Mouse (Mus musculus): ENCODE results near the gene H2afx.
"Not testable (repeated sequence)": the region's sequence is repeated elsewhere in the genome, so short reads cannot be mapped to it uniquely, and the experiment has no call there.

The H2afx gene

GRCm38 (mm10) chr9:44319105-44319886 is 15.2 kb upstream of the H2afx start:
- peak; percentile 34 to 49 for DNase-seq

- DNase-seq, result peak; percentile 76 to 85
Measured at GRCm38 (mm10) chr9:44319887-44320798, 14.4 kb upstream of the H2afx start, which contains the start of gene C2cd2l. Gene C2cd2l (minus strand): TSS chr9:44320285.

DNA sequence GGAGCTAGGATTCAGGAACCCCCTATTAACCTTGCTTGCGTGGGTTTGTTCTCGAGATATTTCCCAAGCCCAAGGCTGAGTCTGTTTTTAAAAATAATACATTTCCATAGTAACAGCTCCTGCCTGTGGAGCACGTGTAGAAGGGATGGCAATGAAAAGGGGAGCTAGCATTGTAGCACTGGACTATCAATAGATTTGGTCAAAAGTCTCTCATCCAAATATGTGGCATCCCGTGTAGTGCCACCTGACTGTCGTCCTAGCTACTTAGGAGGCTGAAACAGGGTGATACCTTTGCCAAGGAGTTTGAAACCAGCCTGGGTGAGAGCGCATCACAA is 13.7 kb upstream of the H2afx start:
- DNase-seq, result no peak

- DNase-seq, result not testable (repeated sequence)
Measured at GRCm38 (mm10) chr9:44323656-44324055, 10.8 kb upstream of the H2afx start.

DNA sequence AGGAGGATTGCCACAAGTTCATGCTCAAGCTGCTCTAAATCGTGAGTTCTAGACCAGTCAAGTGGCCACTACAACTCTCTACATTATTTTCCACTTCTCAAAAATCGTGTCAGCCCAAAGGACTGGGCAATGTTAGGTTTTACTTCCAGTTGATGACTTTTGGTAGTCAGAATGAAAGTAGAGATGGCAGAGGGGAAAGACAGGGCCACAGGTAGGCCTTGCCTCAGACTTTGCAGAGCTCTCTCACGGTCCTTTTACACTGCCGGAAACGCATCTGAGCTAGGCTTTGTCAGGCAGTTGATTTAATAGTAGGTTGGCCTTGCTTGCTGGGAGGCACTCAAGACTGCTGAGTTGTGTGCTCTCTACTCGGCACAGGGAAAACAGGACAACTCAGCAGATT is 10.3 kb upstream of the H2afx start:
- no peak for DNase-seq

- not testable (repeated sequence) for DNase-seq
Measured at GRCm38 (mm10) chr9:44325032-44325767, 9.3 kb upstream of the H2afx start.

DNA sequence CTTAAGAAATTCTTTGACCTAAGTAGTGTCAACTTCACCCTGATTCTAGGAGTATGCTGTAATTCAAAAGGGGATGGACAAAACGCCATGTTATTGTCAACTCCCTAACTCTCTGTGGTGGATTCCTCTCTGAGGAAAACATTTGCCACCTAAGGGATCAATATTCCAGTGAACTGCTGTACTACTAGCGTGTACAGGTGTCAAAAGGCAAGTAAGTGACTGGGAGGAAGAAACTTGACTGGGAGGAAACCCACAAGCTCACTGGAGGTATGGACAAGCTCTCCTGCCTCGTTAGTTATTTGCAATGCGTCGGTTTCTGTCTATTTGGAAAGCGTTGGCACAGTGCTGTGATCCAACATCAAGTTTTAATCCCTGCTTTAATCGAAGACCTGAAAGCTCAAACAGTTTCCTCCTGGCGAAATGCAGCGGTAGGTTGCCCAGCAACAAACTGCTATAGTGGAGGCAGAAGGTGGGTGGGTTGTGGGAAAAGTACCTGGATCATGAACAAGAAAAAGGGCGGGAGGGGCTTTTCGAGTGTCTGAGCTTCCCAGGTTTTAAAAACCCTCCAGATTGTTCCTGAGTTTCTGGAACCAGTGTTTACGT is 8.6 kb upstream of the H2afx start, which contains the start of gene Dpagt1:
Gene Dpagt1, plus strand, starts transcription at position 252 of the 603 bp plus-strand sequence.
- DNase-seq, result no peak

DNA sequence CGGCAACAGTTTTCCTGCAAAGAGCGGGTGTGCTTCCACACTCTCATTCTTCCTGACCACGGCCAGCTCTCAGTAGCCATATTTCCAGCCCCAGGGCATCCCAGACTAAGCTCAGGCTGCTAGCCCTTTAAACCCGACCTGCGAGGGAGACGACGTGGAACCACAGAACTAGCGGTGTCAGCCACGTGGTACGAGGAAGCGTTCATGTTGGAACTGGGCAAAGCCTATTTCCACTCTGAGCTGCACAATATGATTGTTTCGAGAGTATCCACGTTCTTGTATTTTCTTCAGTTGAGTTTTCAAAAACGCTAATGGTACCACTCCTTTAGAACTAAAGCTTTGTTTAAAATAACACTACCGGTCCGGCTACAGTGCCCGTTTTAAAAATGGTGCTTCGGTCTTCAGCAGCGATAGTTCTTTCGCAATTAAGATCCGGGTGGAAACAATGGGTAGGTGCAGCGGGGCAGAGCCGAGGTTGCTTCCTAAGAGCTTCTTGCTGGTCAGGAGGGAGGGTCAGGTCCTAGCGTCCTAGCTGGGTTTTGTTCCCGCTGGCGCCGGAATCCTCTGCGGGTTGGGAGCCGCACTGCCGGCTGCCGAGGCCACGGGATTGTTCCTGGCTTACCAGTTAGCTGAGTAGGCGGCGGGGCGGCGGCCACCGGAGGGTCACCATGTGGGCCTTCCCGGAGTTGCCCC is 8.0 kb upstream of the H2afx start:
- peak; percentile 62 to 67 for DNase-seq

- DNase-seq, result no peak
Measured at GRCm38 (mm10) chr9:44327064-44327711, 7.3 kb upstream of the H2afx start.

- no peak for DNase-seq
Measured at GRCm38 (mm10) chr9:44327926-44328325, 6.6 kb upstream of the H2afx start.

DNA sequence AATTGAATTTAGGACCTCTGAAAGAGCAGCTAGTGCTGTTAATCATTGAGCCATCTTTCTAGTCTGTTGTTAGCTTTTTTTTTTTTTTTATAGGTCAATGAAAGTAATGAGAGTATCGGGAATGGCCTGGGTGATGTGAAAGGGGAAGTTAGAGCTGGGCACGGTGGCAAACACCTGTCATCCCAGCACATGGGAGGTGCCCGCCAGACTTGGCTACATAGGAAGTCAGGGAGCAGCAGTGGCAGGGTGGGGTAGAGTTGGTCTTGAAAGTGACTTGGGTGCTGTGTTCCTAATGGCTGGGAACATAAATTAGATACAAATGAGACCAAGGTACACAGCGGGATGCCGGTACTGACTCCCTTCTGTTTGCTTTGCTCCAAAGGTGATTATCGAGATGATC is 3.8 kb upstream of the H2afx start:
- DNase-seq, result no peak

- no peak for DNase-seq
Measured at GRCm38 (mm10) chr9:44332918-44333638, 1.4 kb upstream of the H2afx start.

DNA sequence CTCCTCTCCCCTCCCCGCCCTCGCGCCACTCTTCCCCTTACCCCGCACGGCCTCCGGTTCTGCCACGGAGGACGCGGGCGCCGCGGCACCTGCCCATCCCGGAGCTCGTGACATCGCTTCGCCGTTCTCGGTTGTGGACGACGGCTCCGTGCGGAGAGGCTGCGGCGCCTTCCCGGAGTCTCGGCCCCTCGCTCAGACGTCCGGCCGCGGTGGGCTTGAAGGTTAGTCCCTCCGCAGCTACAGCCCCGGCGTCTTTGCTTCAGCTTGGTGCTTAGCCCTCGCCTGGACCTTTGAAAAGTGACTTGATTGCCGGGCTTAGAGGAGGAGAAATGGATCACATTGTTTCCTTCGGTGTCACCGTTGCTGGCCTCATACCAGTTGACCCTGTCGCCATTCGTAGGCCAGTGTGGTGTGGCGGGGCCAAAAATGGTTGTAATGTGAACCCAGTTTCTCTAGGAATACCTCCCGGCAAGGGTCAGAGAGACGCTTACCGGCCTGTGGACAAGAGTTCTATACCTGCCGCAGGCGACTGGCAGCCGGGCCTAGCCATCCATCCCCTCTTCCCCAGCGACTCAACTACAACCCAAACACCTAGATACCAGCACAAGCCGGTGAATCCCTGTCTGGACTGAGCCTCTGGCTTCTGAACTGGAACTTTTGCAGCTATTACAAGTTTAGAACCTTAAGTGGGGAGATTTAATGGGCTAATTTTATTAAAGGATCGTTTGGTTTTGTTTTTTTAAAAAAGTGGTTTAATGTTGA is 1.0 kb downstream of the H2afx start:
- peak in 1 of 2 experiments; percentile 44 for DNase-seq

- DNase-seq, result no peak
Measured at GRCm38 (mm10) chr9:44336093-44336406, 1.6 kb downstream of the H2afx start.

DNA sequence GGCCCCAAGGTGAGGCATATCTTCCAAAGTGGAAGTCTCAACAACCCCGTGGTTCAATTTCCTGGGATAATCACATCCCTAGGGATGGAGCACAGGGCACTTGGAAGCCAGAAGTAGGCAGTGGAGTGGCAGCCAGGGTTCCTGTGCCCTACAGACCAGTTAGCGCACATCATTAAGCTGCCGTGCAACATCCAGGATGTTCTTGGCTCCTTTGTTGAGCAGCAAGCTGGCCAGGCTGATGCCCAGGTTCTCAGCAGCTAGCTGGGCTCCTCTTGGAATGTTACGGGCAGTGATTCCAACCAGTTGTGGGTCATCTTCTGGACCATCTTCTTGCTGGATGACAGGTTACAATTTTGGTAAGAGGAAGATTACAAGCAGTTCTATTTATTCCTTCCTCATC is 2.0 kb downstream of the H2afx start:
- not testable (repeated sequence) for DNase-seq

- DNase-seq, result no peak
Measured at GRCm38 (mm10) chr9:44336964-44337363, 2.5 kb downstream of the H2afx start.

DNA sequence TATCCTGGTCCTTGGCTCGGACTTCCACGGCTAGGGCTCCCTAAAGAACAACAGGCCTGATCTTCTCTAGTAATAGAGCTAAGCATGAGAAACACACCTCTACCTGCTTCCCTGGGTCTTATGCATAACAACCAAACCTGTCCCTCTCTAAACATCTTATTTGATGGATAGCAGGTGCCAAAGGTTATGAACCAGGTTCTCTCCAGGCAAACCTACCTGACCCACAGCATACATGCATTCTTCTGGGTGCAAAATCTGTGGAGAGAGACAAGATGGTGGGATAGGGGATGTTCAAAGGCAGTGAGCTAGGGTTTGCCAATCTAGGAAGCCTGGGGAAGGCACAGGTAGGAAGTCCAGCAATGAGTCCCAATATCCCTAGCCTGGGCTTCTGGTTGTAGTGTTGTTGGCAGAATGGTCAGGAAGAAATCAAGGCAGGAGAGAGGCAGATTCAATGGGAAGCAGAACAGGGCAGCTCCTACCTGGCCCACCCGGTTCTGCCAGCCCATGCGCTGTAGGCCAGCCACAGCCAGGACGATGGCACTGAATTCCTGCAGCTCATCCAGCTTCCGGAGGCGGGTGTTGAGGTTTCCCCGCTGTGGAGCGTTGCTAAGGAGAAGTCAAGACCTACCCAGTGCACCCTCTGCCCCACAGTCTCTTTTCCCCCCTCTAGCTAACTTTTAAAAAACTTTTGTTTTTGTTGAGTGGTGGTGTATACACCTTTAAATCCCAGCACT is 3.1 kb downstream of the H2afx start:
- DNase-seq, result no peak

GRCm38 (mm10) chr9:44338574-44338973 is 4.1 kb downstream of the H2afx start:
- no peak for DNase-seq

GRCm38 (mm10) chr9:44341487-44341886 is 7.0 kb downstream of the H2afx start:
- DNase-seq, result no peak

Data from thymus, adult 18-20 months (tissue).